Mouse (Mus musculus) cerebellum, postnatal 36 days (tissue): ENCODE results near the gene Tsc22d4.

Experiments used
- DNase-seq, 2 experiments: peaks; one replicate each; pipeline ENCODE4 v3.0.0; 2021 to 2022; ENCODE audit warnings: mixed read lengths in 2 of 2

Tsc22d4 gene

GRCm38 (mm10) chr5:137768475-137768874 is 22.9 kb downstream of the Tsc22d4 start:
- DNase-seq: no peak

GRCm38 (mm10) chr5:137770709-137771108 is 25.2 kb downstream of the Tsc22d4 start:
- no peak for DNase-seq

DNA sequence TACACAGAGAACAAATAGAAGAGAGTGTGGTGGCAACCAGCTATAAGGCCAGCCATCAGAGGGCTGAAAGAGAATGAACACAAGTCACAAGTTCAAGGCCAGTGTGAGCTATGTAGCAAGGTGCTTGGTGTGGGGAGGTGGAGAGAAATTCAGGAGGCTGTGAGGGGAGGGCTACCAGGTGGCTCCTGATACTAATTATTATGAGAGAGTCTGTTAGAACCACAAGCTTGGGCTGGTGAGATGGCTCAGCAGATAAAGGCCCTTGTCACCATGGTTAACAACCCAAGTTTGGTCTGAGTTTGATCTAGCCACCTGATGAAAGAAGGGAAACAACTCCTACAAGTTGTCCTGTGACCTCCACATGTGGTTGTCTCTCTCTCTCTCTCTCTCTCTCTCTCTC is 27.2 kb downstream of the Tsc22d4 start:
- DNase-seq: no peak

- DNase-seq: no peak
Observed at GRCm38 (mm10) chr5:137775587-137776290, 30.2 kb downstream of the Tsc22d4 start.

DNA sequence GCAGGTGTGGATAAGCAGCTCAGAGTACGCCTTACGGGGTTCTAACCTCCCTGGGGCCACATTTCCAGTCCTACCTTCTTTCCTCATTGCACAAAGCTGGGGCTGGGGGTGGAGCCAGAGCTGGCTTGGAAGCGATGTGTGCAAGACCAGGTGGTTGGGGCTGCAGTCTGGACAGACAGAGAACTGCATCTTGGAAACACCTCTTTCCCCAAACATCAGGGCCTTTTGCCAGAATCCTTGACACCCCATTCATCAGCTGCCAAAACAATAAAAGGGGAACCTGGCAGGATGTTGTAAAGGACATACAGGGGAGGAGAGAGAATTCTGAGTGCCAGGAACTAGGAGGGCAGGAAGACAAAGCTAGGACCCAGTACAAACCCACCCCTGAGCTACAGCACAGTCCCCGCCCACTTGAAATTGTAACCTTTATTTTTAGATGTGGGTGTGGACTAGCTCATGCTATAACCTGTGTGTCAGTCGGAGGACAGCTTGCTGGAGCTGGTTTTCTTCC is 30.9 kb downstream of the Tsc22d4 start:
- no peak for DNase-seq

- DNase-seq: no peak
Observed at GRCm38 (mm10) chr5:137777267-137777845, 31.8 kb downstream of the Tsc22d4 start.

GRCm38 (mm10) chr5:137778635-137779034 is 33.1 kb downstream of the Tsc22d4 start, which contains the start of gene Ppp1r35:
Ppp1r35 (plus strand) TSS chr5:137778849.
- DNase-seq: peak; percentile 97

- peak in 1 of 2 experiments; percentile 47 for DNase-seq
Observed at GRCm38 (mm10) chr5:137779053-137779933, 33.8 kb downstream of the Tsc22d4 start.

- no peak for DNase-seq
Observed at GRCm38 (mm10) chr5:137781661-137782060, 36.1 kb downstream of the Tsc22d4 start.

DNA sequence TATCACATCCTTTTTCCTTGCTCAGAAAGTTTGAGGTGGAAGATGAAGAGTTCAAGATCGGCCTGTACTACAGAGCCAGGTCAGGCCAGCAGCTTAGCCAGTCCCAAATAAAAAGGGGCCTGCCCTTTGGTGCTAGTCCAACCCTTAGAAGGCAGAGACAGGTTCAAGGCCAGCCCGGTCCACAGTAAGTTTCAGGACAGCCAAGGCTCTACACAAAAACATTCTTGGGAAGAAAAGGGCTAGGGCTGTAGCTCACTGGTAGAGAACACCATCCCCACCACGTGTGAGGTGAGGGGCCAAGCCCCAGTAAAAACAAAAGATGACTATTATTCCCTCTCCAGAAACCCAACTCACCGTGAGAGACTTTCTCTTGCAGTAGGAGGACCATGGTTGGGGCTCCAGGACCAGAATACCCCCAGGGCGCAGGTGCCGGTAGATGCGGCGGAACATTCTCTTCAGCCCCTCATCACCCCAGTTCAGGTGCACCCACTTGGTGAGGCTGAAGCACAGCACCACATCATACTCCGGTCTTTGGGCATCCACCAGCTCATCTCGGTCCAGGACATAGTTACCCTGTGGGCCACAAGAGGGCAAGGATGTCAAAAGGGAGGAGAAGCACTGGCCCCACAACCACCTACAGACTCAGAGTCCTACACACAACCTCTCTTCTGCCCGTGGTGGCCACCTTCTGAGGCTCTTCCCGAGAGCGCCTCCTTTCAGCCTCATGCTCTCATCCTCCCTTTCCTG is 37.4 kb downstream of the Tsc22d4 start:
- no peak for DNase-seq

GRCm38 (mm10) chr5:137783901-137784540 is 38.5 kb downstream of the Tsc22d4 start:
- DNase-seq: no peak

DNA sequence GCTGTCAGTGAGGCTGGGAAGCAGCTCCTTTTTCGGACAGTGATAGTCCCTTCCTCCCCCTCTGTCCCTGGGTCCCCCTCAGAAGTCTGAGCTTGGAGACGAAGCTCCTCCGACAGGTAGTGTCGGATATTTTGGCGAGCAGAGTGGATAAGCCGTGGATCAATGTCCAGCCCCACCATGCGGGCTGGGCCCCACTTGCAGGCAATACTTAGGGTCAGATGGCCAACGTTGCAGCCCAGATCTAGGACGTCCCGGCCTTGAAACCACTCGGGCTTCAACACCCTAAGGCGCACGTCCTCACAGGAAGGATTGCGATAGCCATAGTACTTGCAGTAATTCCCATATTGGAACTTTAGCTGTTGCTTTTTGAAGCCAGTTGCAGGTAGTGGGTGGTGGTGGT is 39.0 kb downstream of the Tsc22d4 start:
- no peak for DNase-seq

DNA sequence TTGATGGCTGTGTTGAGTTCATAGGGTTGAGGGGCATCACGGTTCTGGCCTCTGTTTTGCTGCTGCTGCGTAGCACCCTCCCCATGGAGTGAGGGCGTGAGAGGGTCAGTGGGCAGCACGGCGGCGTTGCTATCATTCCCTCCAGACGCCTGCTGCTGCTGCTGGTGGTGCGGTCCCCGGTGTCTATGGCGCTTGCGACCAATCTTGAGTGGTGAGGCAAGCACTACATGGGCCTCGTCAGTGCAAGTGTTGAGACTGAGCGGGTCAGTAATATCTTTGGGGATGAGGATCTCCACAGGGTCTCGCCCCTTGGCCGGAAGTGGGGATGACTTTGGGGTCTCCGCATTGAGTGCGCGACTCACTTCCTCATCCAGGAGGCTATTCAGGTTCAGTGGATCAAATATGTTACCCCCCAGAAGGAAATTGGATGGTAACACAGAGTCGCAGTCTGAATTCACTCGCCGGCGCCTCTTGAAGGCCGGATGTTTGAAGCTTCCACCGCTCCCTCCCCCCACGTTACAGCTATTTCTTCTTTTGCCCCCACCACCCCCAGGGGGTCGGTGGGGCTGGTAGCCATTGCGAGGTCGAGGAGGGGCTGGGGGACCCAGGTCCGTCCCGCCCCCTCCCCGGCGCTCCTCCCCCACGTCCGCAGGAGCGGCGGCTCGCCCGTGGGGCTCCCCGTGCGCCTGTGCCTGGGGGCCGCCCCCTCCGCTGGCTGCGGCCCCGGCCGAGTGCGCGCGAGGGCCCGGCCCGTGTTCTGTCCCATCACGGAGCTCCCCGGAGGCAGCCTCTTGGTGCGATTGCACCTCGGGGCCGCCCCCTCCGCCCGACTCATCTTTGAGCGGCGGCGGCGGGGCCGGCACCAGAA is 39.9 kb downstream of the Tsc22d4 start:
- peak; percentile 32 to 38 for DNase-seq

DNA sequence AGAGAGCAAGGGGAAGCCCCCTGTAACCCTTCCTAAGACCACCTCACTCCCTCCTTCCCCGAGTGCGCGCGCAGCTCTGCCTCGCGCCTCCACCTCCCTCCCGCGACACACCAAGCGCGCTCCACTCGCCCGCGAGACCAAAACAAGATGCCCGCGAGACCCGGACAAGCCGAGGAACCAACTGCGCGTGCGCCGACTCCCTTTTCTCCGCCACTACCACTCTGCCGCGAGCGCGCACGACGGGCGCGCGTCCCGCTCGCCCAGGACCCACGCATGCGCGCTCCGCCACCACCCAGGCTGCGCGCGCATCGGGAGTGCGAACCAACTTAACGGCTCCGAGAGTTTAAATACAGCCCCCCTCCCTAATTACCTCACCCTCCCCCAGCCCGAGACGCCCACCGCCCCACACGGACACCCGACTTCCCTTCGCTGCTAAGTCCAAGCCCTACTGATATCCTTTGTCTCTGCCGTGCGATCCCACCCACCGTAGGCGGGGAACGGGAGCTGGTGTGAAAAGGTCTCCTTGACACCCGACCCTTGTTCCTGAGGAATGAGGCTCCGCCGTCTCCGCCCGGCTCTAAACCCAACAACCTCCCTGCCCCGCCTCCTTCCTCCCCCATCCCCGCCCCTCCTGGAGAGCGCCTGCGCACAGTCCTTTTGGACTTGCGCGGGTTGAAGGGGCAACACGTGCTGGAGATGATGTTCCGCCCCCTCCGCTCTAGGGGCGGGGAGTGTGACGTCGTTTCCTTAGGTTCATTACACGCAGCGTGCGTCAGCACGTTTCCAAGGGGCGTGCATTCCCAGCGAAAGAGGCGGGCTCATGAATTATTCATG is 40.8 kb downstream of the Tsc22d4 start:
- DNase-seq: peak; percentile 99

GRCm38 (mm10) chr5:137787151-137787928 is 41.8 kb downstream of the Tsc22d4 start, which contains the start of the genes Mepce and Zcwpw1:
Mepce (minus strand) TSS chr5:137787655.
Zcwpw1 (plus strand) TSS chr5:137787798.
- DNase-seq: peak; percentile 97 to 98

- DNase-seq: peak in 1 of 2 experiments; percentile 38
Observed at GRCm38 (mm10) chr5:137788171-137788570, 42.6 kb downstream of the Tsc22d4 start.

DNA sequence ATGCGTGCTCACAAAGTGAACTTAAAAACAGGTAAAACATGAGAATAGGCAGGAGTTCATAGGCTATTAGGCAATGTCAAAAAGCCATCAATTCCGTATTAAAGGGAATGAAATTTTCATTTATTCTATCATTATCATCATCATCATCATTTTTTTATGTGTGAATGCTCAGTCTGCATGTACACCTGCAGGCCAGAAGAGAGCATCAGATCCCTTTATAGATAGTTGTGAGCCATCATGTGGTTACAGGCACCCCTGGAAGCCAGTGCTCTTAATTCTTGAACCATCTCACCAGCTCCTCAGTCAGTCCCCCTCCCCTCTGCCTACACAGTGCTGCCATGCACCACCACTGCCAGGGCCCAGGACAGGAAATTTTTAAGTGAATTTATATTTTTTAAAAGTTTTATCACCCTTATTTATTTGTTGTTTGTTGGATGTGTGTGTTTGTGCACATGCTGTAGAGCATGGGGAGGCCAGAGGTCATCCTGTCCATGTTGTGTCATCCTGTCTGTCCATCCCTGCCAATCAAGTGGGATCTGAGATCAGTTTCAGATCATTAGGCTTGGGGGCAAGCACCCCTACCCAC is 43.5 kb downstream of the Tsc22d4 start:
- DNase-seq: no peak

DNA sequence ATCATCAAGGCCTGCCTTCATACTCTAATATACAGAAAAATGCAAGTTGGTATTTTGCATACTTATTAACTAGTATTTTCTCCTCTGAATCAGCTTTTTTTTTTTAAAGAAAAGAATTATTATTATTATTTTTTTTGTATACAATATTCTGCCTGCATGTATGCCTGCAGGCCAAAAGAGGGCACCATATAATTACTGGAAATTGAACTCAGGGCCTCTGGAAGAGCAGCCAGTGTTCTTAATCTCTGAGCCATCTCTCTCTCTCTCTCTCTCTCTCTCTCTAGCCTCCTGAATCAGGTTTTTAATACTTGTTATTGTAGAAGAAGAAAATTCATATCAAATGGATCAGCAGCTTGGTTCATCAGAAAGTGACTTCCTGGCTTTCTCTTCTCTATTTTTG is 46.0 kb downstream of the Tsc22d4 start:
- no peak for DNase-seq

DNA sequence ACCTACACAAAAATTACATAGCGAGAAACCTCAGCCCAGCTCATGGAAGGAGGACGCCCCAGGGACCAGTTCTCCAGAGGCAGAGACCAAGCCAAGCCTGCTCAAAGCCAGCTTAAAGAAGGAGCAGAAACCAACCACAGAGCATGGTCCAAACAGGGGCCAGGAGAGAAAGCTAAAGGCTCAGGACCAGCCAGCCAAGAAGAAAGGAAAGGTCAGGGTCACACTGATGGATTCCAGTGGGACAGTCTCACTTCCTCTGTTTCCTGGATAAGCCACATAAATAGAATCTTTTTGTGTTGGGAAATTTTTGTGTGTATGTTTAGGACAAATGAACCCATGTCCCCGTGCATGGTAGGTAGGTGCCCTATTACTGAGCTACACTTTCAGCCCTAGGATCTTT is 51.1 kb downstream of the Tsc22d4 start:
- no peak for DNase-seq
